Mouse (Mus musculus) limb, embryonic 14.5 days (tissue): ENCODE data around the gene Cryab. TPM values are rescaled to one million over a fixed set of nuclear protein-coding genes. Genes with fewer than 3 reads are reported as not detected.

Source experiments
- ATAC-seq: fragments of 200-750 bp; cut with Nextera tagmentation; 2 replicates; pipeline ENCODE4 v1.8.0; 2017; ENCODE audit warnings: low read depth, moderate number of reproducible peaks, moderate TSS enrichment; ENCODE audit not compliant: low FRiP score
- DNase-seq: peaks from one replicate; pipeline ENCODE4 v3.0.0-alpha.2; 2015; ENCODE audit warnings: low spot score
- H3K27ac ChIP-seq: fragments of 300-500 bp; sonication (generic); replicated peaks from 2 replicates; pipeline ENCODE4 v1.5.1; 2014; ENCODE audit warnings: low read depth, mild to moderate bottlenecking, low read length, moderate library complexity, mixed read lengths
- H3K27me3 ChIP-seq: fragments of 300-500 bp; sonication (generic); 2 replicates; pipeline ENCODE4 v1.6.1; 2014; ENCODE audit warnings: low read length, mixed read lengths; ENCODE audit not compliant: control insufficient read depth, insufficient read depth
- H3K36me3 ChIP-seq: fragments of 300-500 bp; sonication (generic); 2 replicates; pipeline ENCODE4 v1.6.1; 2014; ENCODE audit warnings: mild to moderate bottlenecking, low read length, moderate library complexity, mixed read lengths; ENCODE audit not compliant: control insufficient read depth, insufficient read depth
- H3K4me1 ChIP-seq: fragments of 300-500 bp; sonication (generic); 2 replicates; pipeline ENCODE4 v1.6.1; 2014; ENCODE audit warnings: antibody characterized with exemption, low read length, mixed read lengths; ENCODE audit not compliant: control insufficient read depth, insufficient read depth
- H3K4me2 ChIP-seq: fragments of 300-500 bp; sonication (generic); replicated peaks from 2 replicates; pipeline ENCODE4 v1.6.1; 2014; ENCODE audit warnings: low read depth, mild to moderate bottlenecking, low read length, moderate library complexity; ENCODE audit not compliant: severe bottlenecking
- H3K4me3 ChIP-seq: fragments of 300-500 bp; sonication (generic); replicated peaks from 2 replicates; pipeline ENCODE4 v1.5.1; 2014; ENCODE audit warnings: low read length
- H3K9ac ChIP-seq: fragments of 300-500 bp; sonication (generic); 2 replicates; pipeline ENCODE4 v1.6.1; 2014; ENCODE audit warnings: mild to moderate bottlenecking, low read depth, low read length, moderate library complexity; ENCODE audit not compliant: severe bottlenecking
- H3K9me3 ChIP-seq: fragments of 300-500 bp; sonication (generic); 2 replicates; pipeline ENCODE4 v1.6.1; 2016; ENCODE audit warnings: low read length; ENCODE audit not compliant: control insufficient read depth
- POLR2A ChIP-seq: fragments of 200-500 bp; IDR thresholded peaks from 2 replicates; pipeline ENCODE4 v1.8.0; 2012; ENCODE audit warnings: inconsistent platforms, mild to moderate bottlenecking, moderate library complexity, borderline replicate concordance; ENCODE audit not compliant: insufficient read depth, insufficient read length; ENCODE audit errors: extremely low read depth
- WGBS: fragments of 180-500 bp; shearing (Covaris S2); extraction: QIAGEN DNeasy Blood & Tissue Kit; methylation state at CpG from one replicate; pipeline ENCODE4 v1.1.7; 2014; 5-methylcytosine and 5-hydroxymethylcytosine counted together
- polyA plus RNA-seq, 2 experiments: library from polyadenylated mRNA; depleted of rRNA in 1 of 2; stranded (reverse) in 1 of 2; unstranded in 1 of 2; fragments of >200 nt; fragmentation: Nextera tagmentation in 1 of 2; extraction: Ambion mirVana in 1 of 2; gene quantifications; 2 replicates each; pipeline versions ENCODE4 v1.2.1 to v1.2.3; 2012 to 2014

Gene Cryab
- polyA plus RNA-seq (2012; rRNA removed) (78.2 and 80.7 TPM in 2 replicates), polyA plus RNA-seq (2014; fragmentation: Nextera tagmentation; extraction: Ambion mirVana) (87.2 and 117 TPM in 2 replicates)

DNA sequence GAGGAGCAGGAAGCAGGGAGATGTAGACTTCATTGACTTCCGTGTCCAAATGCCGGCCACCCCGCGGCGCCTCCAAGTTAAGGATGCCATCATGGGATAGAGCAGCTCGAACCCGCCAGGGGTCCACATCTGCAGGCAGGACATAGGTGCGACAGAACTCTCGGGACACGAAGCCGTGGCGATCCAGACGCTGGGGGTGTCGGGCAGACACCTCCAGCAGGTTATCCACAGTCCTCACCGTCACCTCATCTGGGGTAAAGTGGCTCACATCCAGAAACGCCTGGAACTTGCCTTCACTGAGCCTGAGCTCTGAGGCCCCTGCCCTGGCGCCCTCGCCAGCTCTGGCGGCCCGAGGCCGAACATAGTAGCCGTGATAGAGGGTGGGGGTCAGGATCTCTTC lies at the start of gene Cryab:
Cryab (plus strand) TSS at position 3 of the 400 bp plus-strand sequence.
- Histone ChIP-seq H3K4me2 (peak within 1 kb of the TSS; percentile 15; the same call in 1 of the 2 replicates), H3K27ac (peak within 1 kb of the TSS; percentile 48; the same call in 1 of the 2 replicates)
- no peak for ATAC-seq

DNA sequence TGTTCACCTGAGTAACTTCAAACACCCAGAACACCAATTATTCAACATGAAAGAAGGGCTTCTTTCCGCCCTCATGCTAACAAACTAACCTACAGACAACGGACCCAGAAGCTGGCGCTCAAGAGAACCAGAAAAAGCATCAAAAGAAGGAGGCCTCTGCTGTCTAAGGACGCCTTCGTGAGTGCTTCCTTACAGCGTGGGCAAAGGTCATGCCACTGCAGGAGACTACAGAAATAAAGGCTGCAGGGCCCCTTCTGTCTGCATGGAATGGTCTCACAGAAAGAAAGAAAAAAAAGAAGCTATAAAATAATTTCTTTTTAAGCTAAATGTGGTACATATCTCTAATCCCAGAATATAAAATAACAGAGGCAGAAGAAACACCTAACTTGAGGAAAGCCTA lies 46.2 kb upstream of the Cryab start:
- no peak for DNase-seq
- Histone ChIP-seq H3K27ac (no peak overlapping the region), H3K4me2 (no peak overlapping the region), H3K4me1 (no peaks in the 10 kb centered on the region), H3K4me3 (no peak overlapping the region), H3K36me3 (peaks cover 27% of the 10 kb centered on the region), H3K27me3 (no peaks in the 10 kb centered on the region), H3K9me3 (no peaks in the 10 kb centered on the region), H3K9ac (no peak overlapping the region)
- no peak for TF ChIP-seq POLR2A
- 77% methylated on average over 6 of the region's 6 CpGs for WGBS
- ATAC-seq = no peak

More for the DNA sequence above, at the start of gene Cryab:
- Histone ChIP-seq H3K4me3 (peak within 1 kb of the TSS; percentile 13; the same call in 1 of the 2 replicates), H3K9me3 (no peaks in the 10 kb centered on the region), H3K27me3 (peaks cover 3% of the 10 kb centered on the region; the same call in 1 of the 2 replicates), H3K4me1 (peaks cover 13% of the 10 kb centered on the region), H3K36me3 (no peaks in the 10 kb centered on the region), H3K9ac (peak within 1 kb of the TSS; percentile 40)
- no peak for DNase-seq
- no peak for TF ChIP-seq POLR2A
- 73% methylated on average over 22 of the region's 22 CpGs for WGBS

DNA sequence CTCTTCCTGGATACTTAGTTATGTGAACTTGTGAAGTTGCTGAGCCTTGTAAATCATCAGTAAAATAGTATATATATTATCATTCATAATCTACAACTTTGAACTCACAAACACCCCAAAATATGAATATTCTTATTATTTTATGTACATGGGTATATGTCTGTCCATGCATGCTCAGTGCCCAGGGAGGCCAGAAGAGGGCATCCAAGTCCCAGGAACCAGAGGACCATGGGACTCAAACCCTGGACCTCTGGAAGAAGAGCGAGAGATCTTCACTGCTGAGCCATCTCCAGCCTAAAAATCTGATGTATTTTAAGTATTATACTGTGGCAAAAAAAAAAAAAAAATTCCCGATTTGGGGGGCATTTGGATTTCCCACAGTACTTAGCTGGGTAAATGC lies 42.0 kb upstream of the Cryab start:
- no peak for DNase-seq
- Histone ChIP-seq H3K36me3 (peaks cover 18% of the 10 kb centered on the region), H3K4me2 (no peak overlapping the region), H3K4me3 (no peak overlapping the region), H3K9ac (no peak overlapping the region), H3K9me3 (no peaks in the 10 kb centered on the region), H3K27ac (no peak overlapping the region), H3K4me1 (no peaks in the 10 kb centered on the region), H3K27me3 (no peaks in the 10 kb centered on the region)
- no peak for TF ChIP-seq POLR2A
- 32% methylated on average over 2 of the region's 2 CpGs for WGBS
- no peak for ATAC-seq

DNA sequence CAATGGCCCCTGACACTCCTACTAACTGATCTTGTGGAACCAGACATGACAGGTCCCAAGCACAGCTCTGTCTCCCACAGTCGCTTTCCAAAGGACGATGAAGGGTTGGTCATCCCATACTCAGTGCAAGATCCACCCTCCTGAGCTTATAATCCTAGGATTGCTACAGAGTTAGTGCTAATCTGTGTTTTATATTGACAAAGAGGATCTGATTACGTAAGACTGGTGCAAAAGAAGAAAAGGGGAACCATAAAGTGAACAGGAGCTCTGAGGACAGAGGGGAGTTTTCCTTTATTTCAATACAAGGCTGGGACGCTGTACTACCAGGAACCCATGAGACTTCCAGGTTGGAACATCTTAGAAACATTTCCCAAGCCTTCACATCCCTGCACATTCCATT lies 39.8 kb upstream of the Cryab start:
- peaks cover 22% of the 10 kb centered on the region for H3K36me3 ChIP-seq
- ATAC-seq = no peak
- DNase-seq = no peak
- 91% methylated on average over 4 of the region's 4 CpGs for WGBS
- no peak for TF ChIP-seq POLR2A
- H3K4me1 ChIP-seq = no peaks in the 10 kb centered on the region
- no peak overlapping the region for H3K9ac ChIP-seq
- H3K27me3 ChIP-seq = no peaks in the 10 kb centered on the region
- H3K9me3 ChIP-seq = no peaks in the 10 kb centered on the region
- no peak overlapping the region for H3K4me2 ChIP-seq
- H3K27ac ChIP-seq = no peak overlapping the region
- no peak overlapping the region for H3K4me3 ChIP-seq

DNA sequence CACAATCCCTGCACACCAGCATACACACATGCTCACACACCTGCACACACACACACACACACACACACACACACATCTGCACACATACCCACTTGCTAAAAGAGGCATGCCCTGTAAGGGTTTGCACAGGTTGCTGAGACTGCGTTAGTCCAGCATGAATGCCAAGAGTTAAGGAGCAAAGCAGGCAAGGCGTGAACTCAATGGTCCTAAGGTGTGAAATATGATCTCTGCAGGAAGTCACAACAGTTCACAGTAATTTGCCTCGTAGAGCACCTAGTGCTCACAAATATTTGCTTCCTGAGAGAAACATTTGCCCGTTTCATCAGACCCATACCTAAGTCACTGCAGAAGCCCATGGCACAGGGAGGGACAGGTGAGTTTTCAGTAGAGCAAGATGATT lies 36.9 kb upstream of the Cryab start:
- no peak overlapping the region for H3K4me3 ChIP-seq
- no peak overlapping the region for H3K27ac ChIP-seq
- TF ChIP-seq POLR2A = no peak
- peaks cover 15% of the 10 kb centered on the region for H3K36me3 ChIP-seq
- ATAC-seq = no peak
- DNase-seq = no peak
- WGBS = 20% methylated on average over 4 of the region's 4 CpGs
- no peaks in the 10 kb centered on the region for H3K9me3 ChIP-seq
- H3K4me1 ChIP-seq = no peaks in the 10 kb centered on the region
- no peak overlapping the region for H3K4me2 ChIP-seq
- H3K27me3 ChIP-seq = no peaks in the 10 kb centered on the region
- H3K9ac ChIP-seq = no peak overlapping the region
